Mouse (Mus musculus) heart, embryonic 12.5 days (tissue): ENCODE data around the gene Zmynd8. TPM values are rescaled to one million over a fixed set of nuclear protein-coding genes. Genes with fewer than 3 reads are reported as not detected.

Experiments
- ATAC-seq: fragments of 200-750 bp; cut with Nextera tagmentation; 2 replicates; pipeline ENCODE4 v1.8.0; 2017; ENCODE audit warnings: moderate TSS enrichment, moderate library complexity; ENCODE audit not compliant: insufficient number of reproducible peaks, low FRiP score
- H3K27ac ChIP-seq: fragments of 300-500 bp; sonication (generic); 2 replicates; pipeline ENCODE4 v1.5.1; 2016; ENCODE audit warnings: mild to moderate bottlenecking, moderate library complexity; ENCODE audit not compliant: poor library complexity, severe bottlenecking
- H3K27me3 ChIP-seq: fragments of 300-500 bp; sonication (generic); replicated peaks from 2 replicates; pipeline ENCODE4 v1.6.1; 2016; ENCODE audit warnings: mild to moderate bottlenecking, moderate library complexity
- H3K36me3 ChIP-seq: fragments of 300-500 bp; sonication (generic); 2 replicates; pipeline ENCODE4 v1.6.1; 2016; ENCODE audit warnings: mild to moderate bottlenecking, moderate library complexity
- H3K4me1 ChIP-seq: fragments of 300-500 bp; sonication (generic); replicated peaks from 2 replicates; pipeline ENCODE4 v1.6.1; 2016; ENCODE audit warnings: mild to moderate bottlenecking
- H3K4me2 ChIP-seq: fragments of 300-500 bp; sonication (generic); 2 replicates; pipeline ENCODE4 v1.6.1; 2016; ENCODE audit warnings: mild to moderate bottlenecking, moderate library complexity
- H3K4me3 ChIP-seq: fragments of 300-500 bp; sonication (generic); 2 replicates; pipeline ENCODE4 v1.5.1; 2016; ENCODE audit warnings: mild to moderate bottlenecking
- H3K9ac ChIP-seq: fragments of 300-500 bp; sonication (generic); 2 replicates; pipeline ENCODE4 v1.6.1; 2016; ENCODE audit warnings: mild to moderate bottlenecking, moderate library complexity
- H3K9me3 ChIP-seq: fragments of 300-500 bp; sonication (generic); replicated peaks from 2 replicates; pipeline ENCODE4 v1.6.1; 2016; ENCODE audit warnings: mild to moderate bottlenecking, moderate library complexity
- WGBS: fragments of 180-500 bp; shearing (Covaris S2); methylation state at CpG from one replicate; pipeline ENCODE4 v1.1.7; 2016; 5-methylcytosine and 5-hydroxymethylcytosine counted together
- polyA plus RNA-seq: library from polyadenylated mRNA; unstranded; fragments of >200 nt; fragmentation: Nextera tagmentation; extraction: Ambion mirVana; gene quantifications from 2 replicates; pipeline ENCODE4 v1.2.1, GENCODE M21; 2016

The Zmynd8 gene
- polyA plus RNA-seq, 1 experiment from 2014 or later = 44.7 TPM

GRCm38 (mm10) chr2:165922994-165923393 is 24.2 kb upstream of the Zmynd8 start:
- Histone ChIP-seq H3K36me3 (no peaks in the 10 kb centered on the region), H3K4me2 (no peak overlapping the region), H3K27ac (no peak overlapping the region), H3K4me3 (no peak overlapping the region), H3K9me3 (peaks cover 6% of the 10 kb centered on the region), H3K27me3 (no peaks in the 10 kb centered on the region), H3K4me1 (peaks cover 14% of the 10 kb centered on the region), H3K9ac (no peak overlapping the region)
- no peak for ATAC-seq
- WGBS = 86% methylated on average over 3 of the region's 3 CpGs

DNA sequence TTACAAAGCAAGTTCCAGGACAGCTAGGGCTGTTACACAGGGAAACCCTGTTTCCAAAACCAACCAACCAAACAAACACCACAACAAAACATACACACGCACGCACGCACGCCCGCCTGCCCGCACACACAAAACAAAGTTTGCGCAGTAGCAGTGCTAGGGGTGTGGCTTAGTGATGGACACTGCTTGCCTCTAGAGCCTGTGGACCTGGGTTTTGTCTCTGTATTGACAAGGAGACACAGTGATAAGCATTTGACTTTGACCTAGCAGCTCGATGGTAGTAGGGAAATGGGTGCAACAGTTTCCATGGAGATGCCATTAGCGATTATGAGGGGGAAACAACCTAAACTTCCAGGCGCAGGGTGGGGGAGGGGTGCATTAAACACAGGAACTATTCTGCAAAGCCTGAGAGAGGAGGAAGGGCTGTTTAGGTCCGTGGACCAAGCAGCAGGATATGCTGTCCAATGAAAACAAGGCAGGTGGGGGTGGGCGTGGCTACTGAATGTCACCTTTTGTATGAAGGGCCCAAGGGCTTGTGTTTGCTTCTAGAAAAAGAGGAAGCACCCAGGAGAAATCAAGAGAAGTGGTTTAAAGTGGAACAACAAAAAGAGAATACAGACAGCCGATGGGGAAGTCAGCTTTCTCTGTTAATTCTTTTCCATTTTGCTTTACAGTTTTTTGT is 23.4 kb upstream of the Zmynd8 start:
- Histone ChIP-seq H3K36me3 (no peaks in the 10 kb centered on the region), H3K27ac (no peak overlapping the region), H3K9me3 (no peaks in the 10 kb centered on the region; the same call in 1 of the 2 replicates), H3K4me3 (no peak overlapping the region), H3K4me2 (no peak overlapping the region), H3K4me1 (peaks cover 14% of the 10 kb centered on the region), H3K9ac (no peak overlapping the region), H3K27me3 (no peaks in the 10 kb centered on the region)
- ATAC-seq = no peak; the same call in 1 of the 2 replicates
- 54% methylated on average over 13 of the region's 13 CpGs for WGBS

DNA sequence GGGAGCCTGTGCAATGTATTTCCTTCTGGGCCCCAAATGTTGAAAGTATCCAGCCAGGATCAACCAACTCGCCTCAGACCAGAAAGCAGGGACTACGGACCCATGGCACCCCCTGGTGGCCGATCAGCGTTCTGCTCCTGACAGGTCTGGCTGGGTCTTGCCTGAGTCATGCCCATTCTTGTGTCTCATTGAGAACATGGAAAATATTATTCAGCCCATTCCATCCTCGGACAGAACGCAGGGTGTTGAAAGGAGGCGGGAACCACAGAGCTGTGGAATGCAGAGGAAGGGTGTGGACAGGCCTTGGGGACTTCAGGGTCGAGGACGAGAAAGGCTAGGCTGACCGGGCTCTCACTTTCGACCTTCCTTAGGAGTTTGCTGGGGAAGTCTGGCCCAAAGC is 15.5 kb upstream of the Zmynd8 start:
- H3K27me3 ChIP-seq = no peaks in the 10 kb centered on the region
- no peak overlapping the region for H3K4me3 ChIP-seq
- H3K27ac ChIP-seq = peak overlapping the region; percentile 85
- H3K4me2 ChIP-seq = 0 out of 2 replicates have a peak overlapping the region, but pooled peaks have one; percentile 24
- no peaks in the 10 kb centered on the region for H3K36me3 ChIP-seq
- 6% methylated on average over 11 of the region's 11 CpGs for WGBS
- H3K4me1 ChIP-seq = peaks cover 17% of the 10 kb centered on the region
- H3K9me3 ChIP-seq = peaks cover 2% of the 10 kb centered on the region; the same call in 1 of the 2 replicates
- ATAC-seq = peak; percentile 91
- no peak overlapping the region for H3K9ac ChIP-seq

GRCm38 (mm10) chr2:165913073-165913472 is 14.3 kb upstream of the Zmynd8 start:
- no peak overlapping the region for H3K4me3 ChIP-seq
- no peak overlapping the region for H3K27ac ChIP-seq
- peaks cover 17% of the 10 kb centered on the region for H3K4me1 ChIP-seq
- no peak for ATAC-seq
- H3K9me3 ChIP-seq = 0 out of 2 replicates have a peak, but pooled peaks cover 2% of the 10 kb centered on the region
- no peaks in the 10 kb centered on the region for H3K27me3 ChIP-seq
- no peaks in the 10 kb centered on the region for H3K36me3 ChIP-seq
- H3K9ac ChIP-seq = no peak overlapping the region
- H3K4me2 ChIP-seq = no peak overlapping the region
- WGBS = 77% methylated on average over 7 of the region's 7 CpGs

DNA sequence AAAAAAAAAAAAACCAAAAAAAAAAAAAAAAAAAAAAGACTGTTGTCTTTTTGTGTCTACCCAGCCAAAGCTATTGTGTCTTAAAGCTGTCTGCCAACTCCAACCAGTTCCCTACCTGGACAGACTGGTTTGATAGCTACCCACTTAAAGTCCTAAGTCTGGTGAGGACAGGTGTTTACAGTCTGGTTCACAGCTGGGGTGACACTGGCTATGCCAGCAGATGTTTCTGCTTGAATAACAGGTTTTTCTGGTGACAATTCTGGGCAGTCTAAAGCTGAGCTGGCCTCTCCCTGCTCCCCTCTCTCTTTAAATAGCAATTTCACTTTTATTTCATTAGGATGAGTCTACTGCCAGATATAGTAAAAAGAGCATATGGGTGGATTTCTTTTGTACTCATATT is 10.9 kb upstream of the Zmynd8 start:
- Histone ChIP-seq H3K9me3 (0 out of 2 replicates have a peak, but pooled peaks cover 2% of the 10 kb centered on the region), H3K4me1 (peaks cover 44% of the 10 kb centered on the region), H3K27me3 (no peaks in the 10 kb centered on the region), H3K27ac (no peak overlapping the region), H3K4me3 (no peak overlapping the region), H3K9ac (no peak overlapping the region), H3K4me2 (no peak overlapping the region), H3K36me3 (no peaks in the 10 kb centered on the region)
- ATAC-seq = no peak

GRCm38 (mm10) chr2:165907199-165907598 is 8.4 kb upstream of the Zmynd8 start:
- ATAC-seq = no peak
- WGBS = 58% methylated on average over 7 of the region's 8 CpGs
- Histone ChIP-seq H3K9ac (no peak overlapping the region), H3K4me3 (no peak overlapping the region), H3K27me3 (no peaks in the 10 kb centered on the region), H3K4me2 (no peak overlapping the region), H3K9me3 (0 out of 2 replicates have a peak, but pooled peaks cover 2% of the 10 kb centered on the region), H3K27ac (no peak overlapping the region; the same call in 1 of the 2 replicates), H3K4me1 (peaks cover 33% of the 10 kb centered on the region), H3K36me3 (no peaks in the 10 kb centered on the region)

DNA sequence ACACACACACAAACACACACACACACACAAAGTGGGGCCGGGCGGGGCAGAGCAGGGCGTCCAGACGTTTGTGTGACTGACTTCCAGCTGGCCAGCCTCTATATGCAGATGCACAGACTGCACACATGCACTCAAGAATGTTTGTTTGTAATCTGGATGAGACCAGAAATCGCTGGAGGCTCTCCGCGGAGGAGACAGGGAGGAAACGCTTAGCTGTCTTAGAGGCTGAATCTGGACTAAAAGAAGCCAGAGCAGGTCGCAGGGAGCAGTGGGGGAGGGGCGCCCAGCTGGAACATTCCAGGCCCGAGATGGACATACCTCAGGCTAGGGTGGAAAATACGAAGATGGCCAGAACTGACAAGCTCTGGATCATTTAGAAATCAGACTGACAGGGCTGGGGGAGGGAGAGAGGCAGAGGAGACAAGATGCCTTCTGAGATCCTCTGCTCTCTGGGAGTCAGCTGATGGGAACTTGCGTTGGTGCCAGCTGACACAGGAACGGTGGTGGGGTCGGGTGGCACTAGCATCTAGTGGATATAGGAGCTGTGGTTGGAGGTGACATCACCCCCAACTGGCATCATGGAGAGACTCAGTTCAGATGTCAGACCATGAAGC is 7.6 kb upstream of the Zmynd8 start:
- peaks cover 33% of the 10 kb centered on the region for H3K4me1 ChIP-seq
- no peaks in the 10 kb centered on the region for H3K36me3 ChIP-seq
- no peak overlapping the region for H3K4me3 ChIP-seq
- peak overlapping the region; percentile 20 for H3K27ac ChIP-seq
- no peaks in the 10 kb centered on the region for H3K27me3 ChIP-seq
- peak; percentile 53; the same call in 1 of the 2 replicates for ATAC-seq
- peak overlapping the region; percentile 32 for H3K4me2 ChIP-seq
- WGBS = 20% methylated on average over 15 of the region's 15 CpGs
- peak overlapping the region; percentile 50 for H3K9ac ChIP-seq
- no peaks in the 10 kb centered on the region for H3K9me3 ChIP-seq

- Histone ChIP-seq H3K27me3 (no peaks in the 10 kb centered on the region), H3K4me1 (peaks cover 53% of the 10 kb centered on the region), H3K4me2 (no peak overlapping the region), H3K9me3 (no peaks in the 10 kb centered on the region), H3K4me3 (no peak overlapping the region), H3K36me3 (no peaks in the 10 kb centered on the region), H3K27ac (peak overlapping the region; percentile 72; the same call in 1 of the 2 replicates), H3K9ac (no peak overlapping the region)
- WGBS = 51% methylated on average over 3 of the region's 3 CpGs
- ATAC-seq = no peak
Measured at GRCm38 (mm10) chr2:165901127-165901384, 2.2 kb upstream of the Zmynd8 start.

GRCm38 (mm10) chr2:165900351-165901126 is 1.7 kb upstream of the Zmynd8 start:
- ATAC-seq = no peak
- Histone ChIP-seq H3K9me3 (no peaks in the 10 kb centered on the region), H3K27me3 (no peaks in the 10 kb centered on the region), H3K4me3 (no peak overlapping the region), H3K27ac (peak overlapping the region; percentile 72), H3K4me2 (peak overlapping the region; percentile 38), H3K4me1 (peaks cover 52% of the 10 kb centered on the region), H3K9ac (peak overlapping the region; percentile 44), H3K36me3 (no peaks in the 10 kb centered on the region)
- 15% methylated on average over 23 of the region's 23 CpGs for WGBS

GRCm38 (mm10) chr2:165899923-165900322 is 1.1 kb upstream of the Zmynd8 start:
- peak; percentile 74 for ATAC-seq
- peaks cover 52% of the 10 kb centered on the region for H3K4me1 ChIP-seq
- no peaks in the 10 kb centered on the region for H3K36me3 ChIP-seq
- WGBS = 12% methylated on average over 3 of the region's 3 CpGs
- peak overlapping the region; percentile 44; the same call in 1 of the 2 replicates for H3K9ac ChIP-seq
- no peak overlapping the region for H3K4me3 ChIP-seq
- no peaks in the 10 kb centered on the region for H3K27me3 ChIP-seq
- peak overlapping the region; percentile 38 for H3K4me2 ChIP-seq
- no peaks in the 10 kb centered on the region for H3K9me3 ChIP-seq
- H3K27ac ChIP-seq = peak overlapping the region; percentile 72

GRCm38 (mm10) chr2:165899474-165899873 is 658 bp upstream of the Zmynd8 start:
- H3K9me3 ChIP-seq = no peaks in the 10 kb centered on the region
- no peak for ATAC-seq
- peak overlapping the region; percentile 72 for H3K27ac ChIP-seq
- no peak overlapping the region for H3K4me2 ChIP-seq
- peaks cover 51% of the 10 kb centered on the region for H3K4me1 ChIP-seq
- no peak overlapping the region for H3K9ac ChIP-seq
- no peaks in the 10 kb centered on the region for H3K36me3 ChIP-seq
- WGBS = 41% methylated on average over 6 of the region's 6 CpGs
- no peaks in the 10 kb centered on the region for H3K27me3 ChIP-seq
- H3K4me3 ChIP-seq = no peak overlapping the region
